ENCODE assay signal across 18 mouse cellular contexts in genomic region chr13:91874565-91874964, GRCm38 (mm10). TPM values are rescaled to one million over a fixed set of nuclear protein-coding genes. Genes with fewer than 3 reads are reported as not detected.
A peak's percentile ranks its signal among the peaks of the same experiment; 100 is the strongest.
DNase-seq lines count a peak whose midpoint lies in the region; ATAC-seq lines count a peak whose summit lies in the region.
"Had no signal": no experiment of that assay in that cellular context is flagged by ENCODE, and none has a peak within 500 bp of the region (broad histone marks: within the 10 kb centered on the region; RNA-seq: fewer than 3 reads in every experiment).

No protein-coding gene starts in this region.

- no peaks in the 10 kb centered on the region for H3K9me3 ChIP-seq in heart, embryonic 16.5 days (replicated peaks; ENCODE audit: control insufficient read depth, low read length)
- H3K9me3 ChIP-seq: forebrain, embryonic 15.5 days; liver, embryonic 15.5 days; neural tube, embryonic 12.5 days had no signal

- WGBS in heart, embryonic 16.5 days: 62% methylated on average over 7 of the region's 7 CpGs

- intact Hi-C loops in heart, postnatal 25 days (cut with DNase I): no loop called here

- H3K4me1 ChIP-seq in heart, embryonic 16.5 days (ENCODE audit: control insufficient read depth, insufficient read depth, low read length): peaks cover 29% of the 10 kb centered on the region
- H3K4me1 ChIP-seq: forebrain, embryonic 15.5 days; liver, embryonic 15.5 days; neural tube, embryonic 12.5 days had no signal

- peak overlapping the region; percentile 20; the same call in 1 of the 2 replicates for H3K4me2 ChIP-seq in heart, embryonic 16.5 days (ENCODE audit: low read depth, low read length)
- H3K4me2 ChIP-seq: forebrain, embryonic 15.5 days; liver, embryonic 15.5 days; neural tube, embryonic 12.5 days had no signal

- peak overlapping the region; percentile 85 for H3K27ac ChIP-seq in heart, embryonic 16.5 days (ENCODE audit: low read length)
- H3K27ac ChIP-seq: forebrain, embryonic 15.5 days; liver, embryonic 15.5 days; macrophage; neural tube, embryonic 12.5 days had no signal

- no peak for ATAC-seq in heart, embryonic 16.5 days (replicated peaks; ENCODE audit: extremely low read depth, insufficient read depth, low FRiP score)
- ATAC-seq: forebrain, embryonic 15.5 days; midbrain, embryonic 16.5 days had no signal

- peak; percentile 88 for DNase-seq in heart, adult 11 months
- no peak for DNase-seq in heart, postnatal 25 days (ENCODE audit: low spot score)
- DNase-seq in right cerebral cortex, adult 2 months (ENCODE audit: low spot score in 2 of 2): peak; percentile 32 to 44
- DNase-seq in right cerebral cortex, postnatal 4 days: no peak
- DNase-seq in thymus, postnatal 0 days (ENCODE audit: low spot score): no peak
- DNase-seq in cerebellum, adult 8-10 months: no peak
- DNase-seq: cerebellum, adult 9-11 months; thymus, postnatal 36 days had no signal

- H3K27me3 ChIP-seq in heart, embryonic 16.5 days (ENCODE audit: control insufficient read depth, insufficient read depth, low read length): no peaks in the 10 kb centered on the region
- H3K27me3 ChIP-seq: CH12.LX; forebrain, embryonic 15.5 days; liver, embryonic 15.5 days; neural tube, embryonic 12.5 days had no signal

- H3K4me3 ChIP-seq in heart, embryonic 16.5 days (ENCODE audit: low read length): no peak overlapping the region
- H3K4me3 ChIP-seq: forebrain, embryonic 15.5 days; liver, embryonic 15.5 days; neural tube, embryonic 12.5 days had no signal

- H3K9ac ChIP-seq in heart, embryonic 16.5 days (ENCODE audit: low read length): peak overlapping the region; percentile 13; the same call in 1 of the 2 replicates
- H3K9ac ChIP-seq: forebrain, embryonic 15.5 days; liver, embryonic 15.5 days; neural tube, embryonic 12.5 days had no signal

- H3K36me3 ChIP-seq in heart, embryonic 16.5 days (ENCODE audit: control insufficient read depth, insufficient read depth): no peaks in the 10 kb centered on the region
- H3K36me3 ChIP-seq: forebrain, embryonic 15.5 days; liver, embryonic 15.5 days; neural tube, embryonic 12.5 days had no signal

RNA-seq across cellular contexts. Expression of gene Ckmt2, which starts 2.1 kb away (rescaled TPM):
- total RNA-seq in heart, postnatal 25 days (2021): 1,000 to 10,000 TPM; 2,662 to 2,666 TPM
- polyA plus RNA-seq in heart, embryonic 16.5 days (2015; fragmentation: Nextera tagmentation; extraction: Ambion mirVana): 83.5 and 94.8 TPM in 2 replicates
- not detected in 2 replicates for polyA plus RNA-seq in thymus, postnatal 0 days (2015; fragmentation: Nextera tagmentation; extraction: Ambion mirVana)
- total RNA-seq: CH12.LX had no signal
- polyA plus RNA-seq: embryonic facial prominence, embryonic 11.5 days; forebrain, embryonic 15.5 days; kidney, embryonic 14.5 days; macrophage; midbrain, embryonic 16.5 days; neural tube, embryonic 12.5 days; stomach, embryonic 14.5 days had no signal

Comparison
In these comparisons a context has a peak if more than half of its experiments do, and no peak if none do; other contexts are left out.
1. DNase-seq: peak in heart, adult 11 months (single experiment) and right cerebral cortex, adult 2 months (2 of 2); none in heart, postnatal 25 days (single experiment), right cerebral cortex, postnatal 4 days (single experiment), thymus, postnatal 0 days (single experiment) and cerebellum, adult 8-10 months (single experiment).
2. RNA of gene Ckmt2, which starts 2.1 kb away (polyA plus RNA-seq): 83.5 to 94.8 TPM in heart, embryonic 16.5 days; not detected in thymus, postnatal 0 days; every median in the first group is over 10 times any median in the second.